Mouse (Mus musculus) liver, embryonic 14.5 days (tissue): ENCODE measurements at regions not wholly inside any gene's neighbourhood (a gene's known extent, or its start where the extent isn't known, plus 50 kb on each side); places are given as distances from the start of the nearest gene placed in this dataset.

Experiments used
- ATAC-seq: fragments of 200-750 bp; cut with Nextera tagmentation; 2 replicates; pipeline ENCODE4 v1.8.0; 2017; ENCODE audit warnings: moderate number of reproducible peaks, mild to moderate bottlenecking, moderate library complexity; ENCODE audit not compliant: insufficient read depth
- DNase-seq, 3 experiments: peaks; one replicate each; pipeline ENCODE4 v3.0.0-alpha.2; 2012 to 2013; ENCODE audit warnings: low read depth in 3 of 3, low spot score in 3 of 3
- H3K27ac ChIP-seq: fragments of 300-500 bp; sonication (generic); 2 replicates; pipeline ENCODE4 v1.5.1; 2014; ENCODE audit warnings: moderate library complexity, mild to moderate bottlenecking, control low read depth, inconsistent platforms
- H3K27me3 ChIP-seq: fragments of 300-500 bp; sonication (generic); 2 replicates; pipeline ENCODE4 v1.6.1; 2014; ENCODE audit warnings: mild to moderate bottlenecking, low read length, moderate library complexity; ENCODE audit not compliant: control insufficient read depth, insufficient read depth
- H3K36me3 ChIP-seq: fragments of 300-500 bp; sonication (generic); replicated peaks from 2 replicates; pipeline ENCODE4 v1.6.1; 2014; ENCODE audit warnings: low read depth; ENCODE audit not compliant: control insufficient read depth, insufficient read depth
- H3K4me1 ChIP-seq, 2 experiments: fragments of 200-500 bp in 1 of 2; fragments of 300-500 bp in 1 of 2; sonication (generic) in 1 of 2; replicated peaks; 2 replicates each; pipeline ENCODE4 v1.6.1; 2012 to 2014; ENCODE audit warnings: antibody characterized with exemption in 1 of 2, inconsistent platforms in 1 of 2, low read length in 1 of 2; ENCODE audit not compliant: control insufficient read depth in 2 of 2, insufficient read depth in 2 of 2
- H3K4me2 ChIP-seq: fragments of 300-500 bp; sonication (generic); 2 replicates; pipeline ENCODE4 v1.6.1; 2014; ENCODE audit warnings: low read depth, mild to moderate bottlenecking, control low read depth, moderate library complexity
- H3K4me3 ChIP-seq, 2 experiments: fragments of 200-500 bp in 1 of 2; fragments of 300-500 bp in 1 of 2; sonication (generic) in 1 of 2; 2 replicates each; pipeline ENCODE4 v1.5.1; 2012 to 2014; ENCODE audit warnings: low read depth in 2 of 2, low read length in 2 of 2, mild to moderate bottlenecking in 2 of 2, control low read depth in 1 of 2, inconsistent platforms in 1 of 2, moderate library complexity in 1 of 2; ENCODE audit not compliant: insufficient read depth in 1 of 2
- H3K9ac ChIP-seq: fragments of 300-500 bp; sonication (generic); replicated peaks from 2 replicates; pipeline ENCODE4 v1.6.1; 2014; ENCODE audit warnings: mild to moderate bottlenecking, control low read depth, moderate library complexity
- H3K9me3 ChIP-seq: fragments of 300-500 bp; sonication (generic); 2 replicates; pipeline ENCODE4 v1.6.1; 2016; ENCODE audit warnings: low read length, mixed read lengths; ENCODE audit not compliant: control insufficient read depth
- CTCF ChIP-seq: IDR thresholded peaks from 2 replicates; pipeline ENCODE4 v1.5.1; 2016; ENCODE audit warnings: antibody characterized with exemption, low read depth, control low read depth
- EP300 ChIP-seq: IDR thresholded peaks from 2 replicates; pipeline ENCODE4 v1.6.1; 2016; ENCODE audit warnings: antibody characterized with exemption, low read depth
- WGBS: fragments of 180-500 bp; shearing (Covaris S2); extraction: QIAGEN DNeasy Blood & Tissue Kit; methylation state at CpG from one replicate; pipeline ENCODE4 v1.1.7; 2014; ENCODE audit not compliant: insufficient replicate concordance; 5-methylcytosine and 5-hydroxymethylcytosine counted together

DNA sequence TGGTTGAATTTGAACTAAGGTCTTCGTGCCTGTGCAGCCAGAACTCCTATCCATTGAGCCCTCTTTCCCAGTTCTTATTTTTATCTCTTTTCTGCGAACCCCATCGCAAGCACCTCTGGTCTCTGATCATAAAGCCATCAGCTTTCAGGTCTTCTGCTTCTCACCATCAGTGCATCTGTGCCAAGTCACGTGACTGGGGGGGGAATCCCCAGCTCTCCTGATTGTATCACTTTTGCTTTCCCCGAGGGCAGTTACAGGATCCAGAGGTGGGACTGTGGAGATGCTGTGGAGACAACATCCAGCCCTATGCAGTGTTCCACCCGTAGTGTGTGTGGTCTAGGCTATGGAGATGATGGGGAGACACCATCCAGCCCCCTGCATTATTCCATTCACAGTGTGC lies 272.6 kb upstream of the Tgfbr2 start:
- Histone ChIP-seq H3K4me2 (no peak overlapping the region), H3K27ac (no peak overlapping the region), H3K9me3 (no peaks in the 10 kb centered on the region), H3K36me3 (no peaks in the 10 kb centered on the region), H3K27me3 (no peaks in the 10 kb centered on the region), H3K4me1 (no peaks in the 10 kb centered on the region), H3K4me3 (no peak overlapping the region), H3K9ac (no peak overlapping the region)
- ATAC-seq (no peak), DNase-seq (no peak)
- TF ChIP-seq EP300, result no peak
- TF ChIP-seq CTCF, result no peak
- 58% methylated on average over 6 of the region's 6 CpGs for WGBS

DNA sequence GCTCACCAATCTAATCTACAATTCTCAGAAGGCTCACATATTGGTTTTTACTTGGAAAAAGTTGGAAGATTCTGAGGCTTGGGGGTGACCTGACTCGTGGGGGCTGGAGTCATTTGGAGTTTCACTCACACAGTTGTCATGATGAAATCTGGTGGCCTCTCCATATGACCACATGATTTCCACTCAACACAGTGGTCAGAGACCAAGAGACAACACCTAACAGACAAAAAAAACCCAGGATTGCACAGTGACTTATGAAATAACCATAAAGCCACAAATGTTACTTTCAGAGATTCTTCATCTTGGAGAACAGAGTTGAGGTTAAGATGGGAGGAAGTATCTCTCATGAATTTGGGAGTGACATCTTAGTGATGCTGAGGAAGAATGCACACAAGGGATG lies 263.4 kb upstream of the Tgfbr2 start:
- no peaks in the 10 kb centered on the region for H3K27me3 ChIP-seq
- H3K9ac ChIP-seq, result no peak overlapping the region
- WGBS, result 41% methylated on average over 1 of the region's 1 CpGs
- H3K4me1 ChIP-seq, result no peaks in the 10 kb centered on the region
- H3K36me3 ChIP-seq, result no peaks in the 10 kb centered on the region
- no peak overlapping the region for H3K4me3 ChIP-seq
- no peak overlapping the region for H3K4me2 ChIP-seq
- no peak for DNase-seq
- H3K9me3 ChIP-seq, result no peaks in the 10 kb centered on the region
- no peak for ATAC-seq
- H3K27ac ChIP-seq, result no peak overlapping the region
- TF ChIP-seq CTCF, result no peak
- TF ChIP-seq EP300, result no peak

DNA sequence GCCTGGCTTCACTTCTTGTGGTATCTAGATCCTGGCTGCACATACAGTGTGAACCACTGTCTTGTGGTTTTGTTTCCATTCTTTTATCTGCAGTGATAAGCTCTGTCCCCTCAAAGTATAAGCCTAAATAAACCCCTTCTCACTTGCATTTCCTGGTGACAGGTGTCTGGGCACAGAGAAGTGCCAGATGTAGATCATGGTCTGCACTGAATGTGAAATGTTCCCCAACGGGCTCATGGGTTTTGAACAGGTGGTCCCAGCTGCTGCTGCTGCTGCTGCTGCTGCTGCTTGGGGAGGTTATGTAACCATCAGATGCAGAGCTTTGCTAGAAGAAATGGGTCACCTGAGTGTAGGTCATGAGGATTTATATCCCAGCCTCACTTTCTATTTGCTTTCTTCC lies 259.3 kb upstream of the Tgfbr2 start:
- TF ChIP-seq EP300, result no peak
- Histone ChIP-seq H3K27me3 (no peaks in the 10 kb centered on the region), H3K4me1 (no peaks in the 10 kb centered on the region), H3K9ac (no peak overlapping the region), H3K36me3 (no peaks in the 10 kb centered on the region), H3K9me3 (no peaks in the 10 kb centered on the region), H3K4me3 (no peak overlapping the region), H3K27ac (no peak overlapping the region), H3K4me2 (no peak overlapping the region)
- DNase-seq, result no peak
- ATAC-seq, result no peak
- 42% methylated on average over 1 of the region's 1 CpGs for WGBS

DNA sequence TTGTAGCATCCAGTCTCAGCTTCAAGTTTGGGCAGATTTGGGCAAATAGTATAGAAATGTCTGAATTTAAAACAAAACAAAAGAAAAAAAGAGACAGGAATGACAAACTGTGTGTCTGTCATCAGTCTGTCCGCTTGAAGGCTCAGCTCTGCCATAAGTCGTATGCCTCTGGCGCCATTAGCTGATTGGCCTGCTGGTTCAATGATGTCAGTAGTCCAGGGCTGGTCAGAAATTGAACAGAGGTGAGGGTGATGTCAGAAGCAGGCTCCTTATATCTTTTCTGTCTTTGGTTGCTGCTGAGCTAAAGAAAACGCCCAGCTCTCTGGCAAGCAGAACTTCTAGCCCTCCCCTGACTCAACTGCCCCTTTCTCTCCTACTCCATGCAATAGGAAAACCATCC lies 253.9 kb upstream of the Tgfbr2 start:
- DNase-seq (no peak), ATAC-seq (no peak)
- no peak overlapping the region for H3K9ac ChIP-seq
- H3K4me2 ChIP-seq, result no peak overlapping the region
- no peaks in the 10 kb centered on the region for H3K36me3 ChIP-seq
- no peaks in the 10 kb centered on the region for H3K27me3 ChIP-seq
- H3K4me3 ChIP-seq, result no peak overlapping the region
- no peak for TF ChIP-seq CTCF
- no peak for TF ChIP-seq EP300
- no peak overlapping the region for H3K27ac ChIP-seq
- H3K9me3 ChIP-seq, result no peaks in the 10 kb centered on the region
- no peaks in the 10 kb centered on the region for H3K4me1 ChIP-seq
- WGBS, result 56% methylated on average over 4 of the region's 4 CpGs

DNA sequence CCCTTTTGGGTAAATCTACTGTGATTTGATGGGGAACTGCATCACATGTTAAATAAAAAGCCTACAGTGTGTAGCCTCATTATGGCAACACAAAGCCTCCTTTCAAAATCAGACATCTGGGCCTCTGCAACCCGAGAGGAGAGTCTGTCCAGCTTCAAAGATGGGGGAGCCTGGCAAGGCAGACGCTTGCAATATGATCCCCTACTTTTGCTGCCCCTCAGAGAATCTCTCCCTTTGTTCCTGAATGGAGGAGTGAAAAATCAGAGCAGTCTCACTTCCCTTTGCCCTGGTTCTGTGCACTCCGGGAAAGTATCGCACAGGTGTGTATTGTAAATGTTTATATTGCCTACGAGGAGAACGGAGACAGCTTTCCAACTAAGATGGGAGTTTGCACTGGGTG lies 253.3 kb upstream of the Tgfbr2 start:
- no peaks in the 10 kb centered on the region for H3K9me3 ChIP-seq
- H3K9ac ChIP-seq, result no peak overlapping the region
- no peak for ATAC-seq
- no peak overlapping the region for H3K4me3 ChIP-seq
- no peaks in the 10 kb centered on the region for H3K4me1 ChIP-seq
- no peak for DNase-seq
- H3K27ac ChIP-seq, result no peak overlapping the region
- H3K27me3 ChIP-seq, result no peaks in the 10 kb centered on the region
- TF ChIP-seq EP300 (no peak), CTCF (no peak)
- 64% methylated on average over 6 of the region's 6 CpGs for WGBS
- no peak overlapping the region for H3K4me2 ChIP-seq
- no peaks in the 10 kb centered on the region for H3K36me3 ChIP-seq

DNA sequence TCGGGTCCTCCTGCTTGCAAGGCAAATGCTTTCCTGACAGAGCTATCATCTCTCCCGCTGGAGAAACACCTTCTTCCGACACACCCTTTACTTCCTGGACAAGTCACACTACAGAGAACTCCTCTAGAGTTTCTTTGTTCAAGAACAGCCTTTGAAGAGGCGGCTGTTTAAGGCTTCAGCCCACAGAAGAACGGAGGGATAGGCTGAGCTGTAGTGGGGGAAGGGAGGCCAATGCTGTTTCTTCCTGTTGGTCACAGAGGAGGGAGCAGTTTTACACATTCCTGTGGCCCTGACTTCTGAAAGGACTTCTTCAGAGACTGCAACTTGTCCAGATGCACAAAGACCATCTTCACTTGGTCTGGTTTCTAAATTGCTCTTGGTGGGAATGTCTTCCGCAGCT lies 252.1 kb upstream of the Tgfbr2 start:
- no peak overlapping the region for H3K4me2 ChIP-seq
- ATAC-seq (no peak), DNase-seq (no peak)
- no peaks in the 10 kb centered on the region for H3K4me1 ChIP-seq
- WGBS, result 38% methylated on average over 6 of the region's 6 CpGs
- H3K9ac ChIP-seq, result no peak overlapping the region
- no peak for TF ChIP-seq EP300
- no peak for TF ChIP-seq CTCF
- H3K27ac ChIP-seq, result no peak overlapping the region
- no peaks in the 10 kb centered on the region for H3K9me3 ChIP-seq
- H3K4me3 ChIP-seq, result no peak overlapping the region
- H3K27me3 ChIP-seq, result no peaks in the 10 kb centered on the region
- no peaks in the 10 kb centered on the region for H3K36me3 ChIP-seq
